Mouse (Mus musculus) limb, embryonic 11.5 days (tissue): Measurements from ENCODE around the gene Slc12a8. TPM values are rescaled to one million over a fixed set of nuclear protein-coding genes. Genes with fewer than 3 reads are reported as not detected.

Experiments used
- ATAC-seq: fragments of 200-750 bp; cut with Nextera tagmentation; 2 replicates; pipeline ENCODE4 v1.8.0; 2017; ENCODE audit warnings: low read depth; ENCODE audit not compliant: insufficient number of reproducible peaks, low FRiP score, low TSS enrichment
- DNase-seq: peaks from one replicate; pipeline ENCODE4 v3.0.0-alpha.2; 2015; ENCODE audit warnings: low spot score
- H3K27ac ChIP-seq: fragments of 300-500 bp; sonication (generic); replicated peaks from 2 replicates; pipeline ENCODE4 v1.5.1; 2014; ENCODE audit warnings: low read depth, mild to moderate bottlenecking, low read length
- H3K27me3 ChIP-seq: fragments of 300-500 bp; sonication (generic); 2 replicates; pipeline ENCODE4 v1.6.1; 2014; ENCODE audit warnings: mild to moderate bottlenecking, low read length, mixed read lengths; ENCODE audit not compliant: control insufficient read depth, insufficient read depth
- H3K36me3 ChIP-seq: fragments of 300-500 bp; sonication (generic); 2 replicates; pipeline ENCODE4 v1.6.1; 2014; ENCODE audit warnings: mild to moderate bottlenecking, low read length, moderate library complexity, mixed read lengths; ENCODE audit not compliant: control insufficient read depth, insufficient read depth
- H3K4me1 ChIP-seq: fragments of 300-500 bp; sonication (generic); 2 replicates; pipeline ENCODE4 v1.6.1; 2014; ENCODE audit warnings: low read length, mixed read lengths; ENCODE audit not compliant: control insufficient read depth, insufficient read depth
- H3K4me2 ChIP-seq: fragments of 300-500 bp; sonication (generic); 2 replicates; pipeline ENCODE4 v1.6.1; 2014; ENCODE audit warnings: low read depth, mild to moderate bottlenecking, moderate library complexity; ENCODE audit not compliant: severe bottlenecking
- H3K4me3 ChIP-seq: fragments of 300-500 bp; sonication (generic); 2 replicates; pipeline ENCODE4 v1.5.1; 2014; ENCODE audit warnings: low read depth, low read length
- H3K9ac ChIP-seq: fragments of 300-500 bp; sonication (generic); 2 replicates; pipeline ENCODE4 v1.6.1; 2014; ENCODE audit warnings: mild to moderate bottlenecking, low read length
- H3K9me3 ChIP-seq: fragments of 300-500 bp; sonication (generic); 2 replicates; pipeline ENCODE4 v1.6.1; 2016; ENCODE audit warnings: low read length; ENCODE audit not compliant: control insufficient read depth
- WGBS: fragments of 180-500 bp; shearing (Covaris S2); extraction: QIAGEN DNeasy Blood & Tissue Kit; methylation state at CpG from one replicate; pipeline ENCODE4 v1.1.7; 2014; 5-methylcytosine and 5-hydroxymethylcytosine counted together
- polyA plus RNA-seq: library from polyadenylated mRNA; unstranded; fragments of >200 nt; fragmentation: Nextera tagmentation; extraction: Ambion mirVana; gene quantifications from 2 replicates; pipeline ENCODE4 v1.2.1, GENCODE M21; 2014

Gene Slc12a8
- polyA plus RNA-seq, 1 experiment from 2014 or later: 0.49 TPM

DNA sequence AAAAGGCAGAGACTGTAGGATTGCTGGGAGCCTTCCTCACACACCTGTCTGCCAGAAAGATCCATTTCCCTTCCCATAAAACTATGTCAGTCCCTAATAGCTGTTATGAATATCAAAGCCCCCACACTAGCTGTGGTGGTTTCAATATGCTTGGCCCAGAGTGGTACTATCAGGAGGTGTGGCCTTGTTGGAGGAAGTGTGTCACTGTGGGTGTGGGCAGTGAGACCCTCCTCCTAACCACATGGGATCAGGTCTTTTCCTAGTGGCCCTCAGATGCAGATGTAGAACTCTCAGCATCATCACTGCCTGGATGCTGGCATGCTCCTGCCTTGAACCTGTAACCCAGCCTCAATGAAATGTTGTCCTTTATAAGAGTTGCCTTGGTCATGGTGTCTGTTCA is 164.5 kb downstream of the Slc12a8 start:
- H3K4me2 ChIP-seq: no peak overlapping the region
- H3K27ac ChIP-seq: no peak overlapping the region
- no peak overlapping the region for H3K4me3 ChIP-seq
- H3K36me3 ChIP-seq: no peaks in the 10 kb centered on the region
- no peaks in the 10 kb centered on the region for H3K4me1 ChIP-seq
- DNase-seq (no peak), ATAC-seq (no peak)
- no peaks in the 10 kb centered on the region for H3K9me3 ChIP-seq
- H3K9ac ChIP-seq: no peak overlapping the region
- no peaks in the 10 kb centered on the region for H3K27me3 ChIP-seq

DNA sequence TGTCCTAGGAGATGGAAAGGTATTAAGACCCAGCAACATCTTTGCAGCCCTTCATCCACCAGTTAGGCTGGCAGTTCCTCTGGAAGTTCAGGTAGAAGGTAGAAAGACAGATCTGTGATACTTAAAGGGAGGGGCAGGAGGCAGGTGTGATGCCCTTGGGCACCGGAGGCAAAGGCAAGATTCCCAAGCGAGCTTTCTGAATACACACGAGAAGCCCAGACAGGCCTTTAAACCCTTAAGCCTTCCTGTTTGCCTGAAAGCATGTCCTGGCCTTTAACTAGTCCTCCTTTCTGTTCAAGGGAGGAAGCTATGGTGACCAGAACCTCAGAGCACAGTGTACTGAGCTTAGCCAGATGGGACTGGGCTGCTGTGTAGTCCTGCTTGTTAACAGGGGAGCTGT is 165.5 kb downstream of the Slc12a8 start:
- WGBS: 68% methylated on average over 3 of the region's 3 CpGs
- Histone ChIP-seq H3K4me1 (peaks cover 5% of the 10 kb centered on the region; the same call in 1 of the 2 replicates), H3K36me3 (no peaks in the 10 kb centered on the region), H3K4me2 (no peak overlapping the region), H3K9me3 (no peaks in the 10 kb centered on the region), H3K27me3 (no peaks in the 10 kb centered on the region), H3K9ac (no peak overlapping the region), H3K4me3 (no peak overlapping the region), H3K27ac (no peak overlapping the region)
- DNase-seq (no peak), ATAC-seq (no peak)

DNA sequence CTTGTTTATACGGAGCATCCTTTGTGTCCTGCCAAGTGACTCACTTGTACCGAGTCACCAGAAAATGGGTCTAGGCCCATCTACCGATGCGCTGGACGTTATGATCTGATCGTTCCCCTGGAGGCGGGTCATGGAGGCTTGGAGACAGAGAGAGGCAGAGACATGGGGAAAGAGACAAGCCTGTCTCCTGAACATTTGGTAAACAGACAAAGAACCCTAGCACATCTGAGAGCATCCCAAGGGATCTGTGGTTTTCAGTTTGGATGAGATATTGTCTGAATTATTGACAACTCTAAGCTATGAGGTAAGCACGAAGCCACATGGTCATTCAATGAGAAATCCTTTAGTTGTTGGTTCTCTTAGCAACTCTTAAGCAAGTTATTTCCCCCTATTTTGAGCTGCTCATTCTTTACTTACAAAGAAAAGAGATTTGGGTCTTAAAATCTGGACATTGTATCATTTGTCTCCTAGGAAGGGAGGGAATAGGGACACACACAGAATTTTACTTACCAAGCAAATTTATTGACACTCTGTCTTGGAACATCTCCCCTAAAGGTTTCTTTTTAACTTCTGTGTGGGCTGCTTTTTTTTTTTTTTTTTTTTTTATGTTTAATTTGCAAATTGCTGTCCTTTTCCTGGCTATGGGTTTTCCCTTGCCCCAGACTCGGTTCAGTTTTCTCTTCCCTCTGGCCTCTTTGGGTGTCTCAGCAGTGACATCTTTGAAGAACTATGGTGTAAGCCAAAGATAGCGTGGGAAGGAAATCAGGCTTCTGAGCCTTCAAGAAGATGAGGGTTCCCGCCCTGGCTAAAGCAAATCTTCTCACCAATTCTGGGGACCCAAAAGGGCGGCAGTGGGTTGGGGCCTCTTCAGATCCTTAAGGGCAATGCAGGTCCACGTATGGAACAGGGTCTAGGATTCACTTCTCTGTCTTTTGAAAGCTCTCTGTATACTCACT is 166.4 kb downstream of the Slc12a8 start:
- Histone ChIP-seq H3K9ac (peak overlapping the region; percentile 81), H3K27me3 (no peaks in the 10 kb centered on the region), H3K9me3 (no peaks in the 10 kb centered on the region), H3K4me2 (peak overlapping the region; percentile 90), H3K27ac (no peak overlapping the region), H3K36me3 (no peaks in the 10 kb centered on the region), H3K4me1 (peaks cover 9% of the 10 kb centered on the region; the same call in 1 of the 2 replicates), H3K4me3 (peak overlapping the region; percentile 72)
- WGBS: 68% methylated on average over 13 of the region's 13 CpGs
- peak; percentile 31 for DNase-seq
- ATAC-seq: peak; percentile 37; the same call in 1 of the 2 replicates

DNA sequence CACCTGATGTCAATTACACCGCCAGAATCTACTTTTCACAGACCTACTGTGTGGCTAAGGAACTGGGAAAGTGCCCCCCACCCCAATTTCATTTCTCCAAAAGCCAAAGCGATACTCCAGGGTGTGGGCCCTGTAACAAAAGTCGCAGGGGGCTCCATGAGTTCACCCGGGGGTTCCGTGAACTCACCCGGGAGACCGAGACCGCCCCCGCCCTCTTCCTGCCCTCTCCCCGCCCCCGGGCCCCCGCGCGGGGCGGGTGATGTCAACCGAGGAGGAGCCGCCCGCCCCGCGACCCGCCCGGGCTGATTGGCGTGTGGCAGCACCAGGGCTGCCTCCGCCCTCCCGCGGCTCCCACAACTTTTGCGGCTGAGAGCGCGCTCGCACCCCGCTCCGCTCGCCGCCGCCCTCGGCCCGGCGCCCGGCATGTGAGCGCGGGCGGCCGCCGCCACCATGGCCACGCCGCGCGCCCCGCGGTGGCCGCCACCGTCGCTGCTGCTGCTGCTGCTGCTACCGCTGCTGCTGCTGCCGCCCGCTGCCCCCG is 167.1 kb downstream of the Slc12a8 start, which contains the start of gene Heg1:
TSS of gene Heg1 (plus strand) at position 209 of the 541 bp plus-strand sequence.
- Histone ChIP-seq H3K9ac (peak within 1 kb of the TSS; percentile 81), H3K27ac (0 out of 2 replicates have a peak within 1 kb of the TSS, but pooled peaks have one; percentile 5), H3K27me3 (no peaks in the 10 kb centered on the region), H3K4me1 (peaks cover 9% of the 10 kb centered on the region; the same call in 1 of the 2 replicates), H3K4me3 (peak within 1 kb of the TSS; percentile 72), H3K9me3 (no peaks in the 10 kb centered on the region), H3K4me2 (peak within 1 kb of the TSS; percentile 90), H3K36me3 (no peaks in the 10 kb centered on the region)
- DNase-seq: peak; percentile 78
- under 1% methylated on average over 36 of the region's 57 CpGs for WGBS
- peak; percentile 68 for ATAC-seq

DNA sequence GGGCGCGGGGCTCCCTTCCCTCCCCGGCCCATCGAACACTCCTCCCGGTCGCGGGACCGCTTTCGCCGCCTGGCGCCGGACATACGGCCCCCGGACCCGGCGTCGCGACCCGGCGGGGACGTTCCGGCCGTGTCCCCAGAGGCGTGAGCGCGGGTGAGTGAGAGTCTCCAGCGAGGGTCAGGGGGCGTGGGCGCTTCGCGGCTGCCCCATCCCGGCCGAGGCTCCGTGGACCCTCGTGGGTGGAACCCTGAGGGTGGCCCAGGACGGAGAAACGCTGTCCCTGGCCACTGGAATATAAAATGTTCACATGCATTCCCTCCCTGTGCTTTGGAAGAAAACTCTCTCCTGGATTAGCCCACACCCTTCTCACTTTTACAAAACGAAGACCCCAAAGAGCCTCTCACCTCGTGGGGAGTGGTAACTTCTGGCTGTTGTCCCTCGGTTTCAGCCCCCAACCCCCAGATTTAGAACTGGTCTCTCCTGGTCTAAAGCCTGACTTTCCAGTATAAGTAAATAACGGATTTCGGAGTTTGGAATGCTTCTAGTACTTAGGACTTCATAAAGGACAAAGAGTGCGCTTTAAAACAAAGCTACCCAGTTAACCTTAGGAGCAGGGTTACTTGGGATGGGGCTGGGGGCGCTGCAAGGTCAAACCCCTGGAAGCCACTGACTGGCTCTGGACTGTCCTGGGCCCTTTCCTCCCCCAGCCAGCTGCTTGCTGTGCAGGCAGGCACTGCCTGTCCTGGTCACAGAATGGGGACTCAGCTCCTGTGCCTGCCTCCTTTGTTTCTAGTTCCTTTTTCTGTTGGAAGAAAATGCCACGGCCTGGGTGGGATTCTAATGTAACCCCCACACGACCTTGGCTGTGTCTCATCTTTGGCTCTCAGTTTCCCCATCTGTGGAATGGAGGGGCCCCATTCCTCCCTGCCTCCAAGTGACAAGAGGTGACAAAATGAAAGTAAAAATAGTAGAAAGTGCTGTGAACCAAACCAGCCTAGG is 167.9 kb downstream of the Slc12a8 start:
- Histone ChIP-seq H3K4me1 (peaks cover 9% of the 10 kb centered on the region; the same call in 1 of the 2 replicates), H3K36me3 (no peaks in the 10 kb centered on the region), H3K9ac (peak overlapping the region; percentile 81), H3K27ac (0 out of 2 replicates have a peak overlapping the region, but pooled peaks have one; percentile 5), H3K27me3 (no peaks in the 10 kb centered on the region), H3K4me3 (peak overlapping the region; percentile 72), H3K4me2 (peak overlapping the region; percentile 90), H3K9me3 (no peaks in the 10 kb centered on the region)
- peak; percentile 48 for DNase-seq
- ATAC-seq: peak; percentile 52; the same call in 1 of the 2 replicates
- under 1% methylated on average over 38 of the region's 46 CpGs for WGBS

DNA sequence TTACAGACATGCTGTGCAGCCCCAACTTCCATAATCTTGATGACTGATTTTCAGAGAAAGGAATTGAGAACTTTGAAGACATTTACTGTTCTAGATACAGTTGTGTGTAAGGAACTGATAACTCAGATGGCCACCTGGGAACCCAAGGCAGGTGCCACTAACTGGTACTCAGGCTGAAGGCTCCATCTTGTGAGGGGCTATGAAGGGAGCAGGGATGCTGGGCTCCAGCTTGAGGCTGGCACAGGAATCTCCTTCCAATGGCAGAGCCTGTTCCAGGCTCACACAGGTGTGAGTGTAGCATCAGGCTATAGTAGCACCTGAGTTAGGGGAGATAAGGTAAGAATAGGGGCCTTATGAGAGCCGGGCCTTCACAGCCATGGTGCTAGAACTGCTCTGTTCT is 168.9 kb downstream of the Slc12a8 start:
- H3K4me3 ChIP-seq: no peak overlapping the region
- H3K4me1 ChIP-seq: peaks cover 9% of the 10 kb centered on the region; the same call in 1 of the 2 replicates
- 0 out of 2 replicates have a peak overlapping the region, but pooled peaks have one; percentile 90 for H3K4me2 ChIP-seq
- no peaks in the 10 kb centered on the region for H3K9me3 ChIP-seq
- DNase-seq (no peak), ATAC-seq (no peak)
- no peak overlapping the region for H3K9ac ChIP-seq
- no peak overlapping the region for H3K27ac ChIP-seq
- WGBS: 88% methylated on average over 1 of the region's 1 CpGs
- no peaks in the 10 kb centered on the region for H3K27me3 ChIP-seq
- H3K36me3 ChIP-seq: no peaks in the 10 kb centered on the region

DNA sequence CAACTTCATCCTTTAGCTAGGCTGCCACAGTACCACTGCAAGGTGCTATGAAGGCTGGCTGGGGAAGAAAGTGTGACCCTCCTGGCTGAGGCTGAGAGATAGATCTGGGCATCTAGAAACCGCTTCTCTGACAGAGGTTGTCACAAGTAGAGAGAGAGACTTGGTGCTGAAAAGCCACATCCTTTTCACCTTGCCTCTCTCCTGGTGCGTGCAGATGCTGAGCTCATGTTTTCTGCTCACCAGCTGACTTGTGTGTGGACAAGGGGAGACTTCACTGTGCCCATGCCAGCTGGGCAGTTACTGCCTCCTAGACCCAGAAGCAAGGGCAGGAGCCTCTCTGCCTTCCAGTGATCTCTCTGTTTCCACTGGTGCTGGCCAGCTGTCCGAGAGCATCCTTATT is 170.6 kb downstream of the Slc12a8 start:
- DNase-seq (no peak), ATAC-seq (no peak)
- H3K4me1 ChIP-seq: peaks cover 9% of the 10 kb centered on the region; the same call in 1 of the 2 replicates
- no peaks in the 10 kb centered on the region for H3K36me3 ChIP-seq
- no peaks in the 10 kb centered on the region for H3K27me3 ChIP-seq
- H3K4me2 ChIP-seq: no peak overlapping the region
- H3K9me3 ChIP-seq: no peaks in the 10 kb centered on the region
- H3K27ac ChIP-seq: no peak overlapping the region
- no peak overlapping the region for H3K9ac ChIP-seq
- 83% methylated on average over 3 of the region's 3 CpGs for WGBS
- no peak overlapping the region for H3K4me3 ChIP-seq
